Mouse (Mus musculus): Measurements from ENCODE around the gene Irs2.

GRCm38 (mm10) chr8:11007001-11007580 is 1.2 kb downstream of the Irs2 start:
- TF ChIP-seq GATA1 (IDR thresholded peaks at IDR 0.05; ENCODE audit: low read length): no peak
- TF ChIP-seq TAL1 (IDR thresholded peaks at IDR 0.05; ENCODE audit: low read length): no peak
